Mouse (Mus musculus) cerebellum, adult 2 months (tissue): Measurements from ENCODE around the gene Lta.

Experiments
- CTCF ChIP-seq: fragments of 200-500 bp; IDR thresholded peaks from 2 replicates; pipeline ENCODE4 v1.5.1; 2011; ENCODE audit warnings: low read depth, mild to moderate bottlenecking, control low read depth, low read length, moderate library complexity, borderline replicate concordance; ENCODE audit not compliant: insufficient read depth
- POLR2A ChIP-seq: fragments of 200-500 bp; IDR thresholded peaks from 2 replicates; pipeline ENCODE4 v1.6.1; 2011; ENCODE audit warnings: low read length, control low read depth, borderline replicate concordance; ENCODE audit not compliant: insufficient read depth

DNA sequence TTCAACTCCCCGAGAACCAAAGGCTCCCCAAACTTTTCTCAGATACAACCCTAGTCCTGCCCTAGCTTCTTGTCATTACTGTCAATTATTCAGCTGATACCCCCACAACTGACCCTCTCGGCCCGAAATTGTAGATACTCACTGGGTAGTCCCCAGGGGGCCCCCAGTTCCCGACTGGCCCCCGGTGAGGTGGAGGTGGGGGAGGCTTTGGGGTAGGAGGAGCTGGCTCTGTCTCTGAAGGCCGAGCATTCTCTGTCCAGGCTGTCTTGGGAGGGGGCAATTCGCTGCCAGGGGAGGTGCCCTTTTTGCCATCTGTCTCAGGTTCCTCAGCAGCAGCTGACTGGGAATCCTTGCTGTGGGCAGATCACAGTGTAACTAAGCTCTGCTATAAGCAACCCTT, 45.5 kb downstream of the Lta start:
- TF ChIP-seq CTCF, result no peak
- TF ChIP-seq POLR2A, result no peak
